In the genomic region with DNA sequence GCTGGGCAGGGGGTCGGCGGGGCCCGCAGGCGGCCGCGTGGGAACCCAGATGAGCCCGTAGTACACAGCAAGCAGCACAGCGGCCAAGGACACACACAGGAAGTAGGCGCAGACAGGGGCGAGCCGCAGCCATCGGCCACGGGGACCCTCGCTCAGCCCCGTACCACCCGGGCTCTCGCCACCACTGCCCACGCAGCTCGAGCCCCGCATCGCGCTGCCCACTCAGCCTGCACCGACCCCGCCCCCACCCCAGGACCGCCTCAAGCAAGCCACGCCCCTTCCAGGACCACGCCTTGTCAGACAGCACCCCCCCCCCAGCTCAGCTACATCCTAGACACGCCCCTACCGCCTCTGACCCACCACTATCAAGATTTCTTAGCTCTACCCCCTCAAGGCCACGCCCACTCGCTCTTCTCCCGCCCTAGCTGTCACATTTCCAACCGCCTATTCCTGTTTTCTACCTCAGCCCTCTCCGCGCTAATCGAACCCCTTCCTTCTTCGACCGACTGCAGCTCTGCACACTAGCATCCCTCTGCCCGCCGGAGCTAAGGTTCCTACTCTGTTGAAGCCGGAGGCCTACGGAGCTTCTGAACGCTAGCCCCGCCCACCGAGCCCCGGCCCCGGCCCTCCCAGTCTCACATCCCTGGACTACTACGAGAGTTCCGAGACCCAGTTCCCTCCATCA, we compare ENCODE assay signal across 8 mouse cellular contexts. TPM values are rescaled to one million over a fixed set of nuclear protein-coding genes. Genes with fewer than 3 reads are reported as not detected.
DNase-seq lines count a peak whose midpoint lies in the region; ATAC-seq lines count a peak whose summit lies in the region.

A gene (minus strand): TSS at position 537 of the 685 bp plus-strand sequence.

- peak; percentile 97 for DNase-seq in R1 (ENCODE audit: low read depth, low spot score)
- DNase-seq in cerebellum, postnatal 10 days = peak; percentile 94 to 96
- peak; percentile 80 to 87 for DNase-seq in frontal cortex, postnatal 10 days (ENCODE audit: low spot score in 2 of 2)
- peak; percentile 94 for DNase-seq in hindbrain, embryonic 11.5 days (ENCODE audit: low spot score)
- DNase-seq in layer of hippocampus, postnatal 25 days (ENCODE audit: extremely low spot score in 1 of 2, low spot score in 1 of 2) = peak; percentile 66 to 69
- peak; percentile 88 for DNase-seq in lung, postnatal 14 days
- DNase-seq in retina, embryonic 14.5 days (ENCODE audit: low spot score) = peak; percentile 95
- DNase-seq in thymus, postnatal 4 days = peak; percentile 93

- H3K4me3 ChIP-seq in hindbrain, embryonic 11.5 days (ENCODE audit: low read depth, low read length) = peak within 1 kb of the TSS; percentile 79

- WGBS in hindbrain, embryonic 11.5 days = under 1% methylated on average over 35 of the region's 49 CpGs

- H3K36me3 ChIP-seq in hindbrain, embryonic 11.5 days (ENCODE audit: control insufficient read depth, insufficient read depth, low read length) = no peaks in the 10 kb centered on the region; the same call in 1 of the 2 replicates

- peak within 1 kb of the TSS; percentile 75 for H3K9ac ChIP-seq in hindbrain, embryonic 11.5 days (ENCODE audit: low read depth, low read length)

- peaks cover 11% of the 10 kb centered on the region; the same call in 1 of the 2 replicates for H3K4me1 ChIP-seq in hindbrain, embryonic 11.5 days (replicated peaks; ENCODE audit: control insufficient read depth, insufficient read depth, low read length)

- no peaks in the 10 kb centered on the region for H3K9me3 ChIP-seq in hindbrain, embryonic 11.5 days (ENCODE audit: control insufficient read depth, low read length)

- peak within 1 kb of the TSS; percentile 87 for H3K27ac ChIP-seq in hindbrain, embryonic 11.5 days (ENCODE audit: low read depth, low read length)

- no peaks in the 10 kb centered on the region for H3K27me3 ChIP-seq in hindbrain, embryonic 11.5 days (ENCODE audit: control insufficient read depth, insufficient read depth, low read length)

- ATAC-seq in hindbrain, embryonic 11.5 days (ENCODE audit: low FRiP score) = peak; percentile 90

- H3K4me2 ChIP-seq in hindbrain, embryonic 11.5 days (replicated peaks; ENCODE audit: low read depth, low read length) = peak within 1 kb of the TSS; percentile 96

RNA-seq across cellular contexts. Expression of the gene that starts here (rescaled TPM):
- 11.0 and 13.8 TPM in 2 replicates for polyA plus RNA-seq in hindbrain, embryonic 11.5 days (2014; fragmentation: Nextera tagmentation; extraction: Ambion mirVana)
- total RNA-seq in layer of hippocampus, postnatal 25 days (2021) = 10 to 100 TPM; 29.4 to 34.2 TPM

Comparison
In these comparisons a context has a peak if more than half of its experiments do, and no peak if none do; other contexts are left out.
1. Peak in every context shown above with its lines: DNase-seq, ATAC-seq, H3K4me3 ChIP-seq and H3K27ac ChIP-seq.